Mouse (Mus musculus): ENCODE data around the gene Ovca2.

Gene Ovca2

DNA sequence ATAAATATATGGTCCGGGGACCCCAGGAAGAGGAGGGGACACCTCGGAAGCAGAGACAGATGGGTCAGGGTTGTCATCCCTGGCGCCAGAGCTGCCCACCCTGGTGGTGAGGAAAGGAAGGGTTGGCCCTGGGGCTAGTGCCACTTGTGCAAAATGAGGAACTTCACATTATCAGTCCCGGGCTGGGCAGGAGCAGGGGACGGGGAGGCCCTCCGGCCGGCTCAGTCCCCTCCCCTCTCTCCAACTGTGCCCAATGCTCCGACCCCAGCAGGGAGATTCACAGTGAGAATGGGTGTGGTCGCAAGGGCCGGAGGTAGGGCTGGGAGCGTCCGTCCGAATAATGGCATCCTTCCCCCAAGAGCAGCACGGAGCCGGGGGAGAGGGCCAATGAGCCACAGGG lies 13.9 kb downstream of the Ovca2 start:
- in situ Hi-C loops (cut with MboI; ENCODE audit: low pct_unique_long_range_greater_than_20kb in 1 of 2, low sequenced_read_pairs in 2 of 2, unreplicated experiment in 1 of 2): loop anchor here in 1 of 2 experiments (25.0 kb wide), 1 partner anchor 177 kb away; no protein-coding TSS in a partner anchor

DNA sequence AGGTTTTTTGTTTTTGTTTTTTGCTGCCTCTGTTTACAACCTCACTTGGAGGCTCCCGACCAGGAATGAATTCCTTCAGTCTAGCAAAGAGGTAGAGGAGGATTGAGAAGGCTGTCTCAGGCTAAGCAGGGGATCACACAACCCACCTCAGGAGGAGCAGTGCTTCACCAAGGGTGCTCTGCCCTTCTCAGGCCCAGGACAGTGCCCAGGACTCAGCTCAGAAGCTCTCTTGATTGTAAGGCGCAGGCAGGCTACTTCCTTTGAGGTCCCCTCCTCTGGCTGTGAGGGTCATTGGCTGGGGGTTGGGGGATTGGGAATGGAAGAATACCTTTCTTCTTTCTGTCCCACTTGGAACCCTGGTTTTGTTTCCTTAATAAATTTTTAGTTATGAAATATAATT lies 14.6 kb downstream of the Ovca2 start:
- in situ Hi-C loops (cut with MboI; ENCODE audit: low pct_unique_long_range_greater_than_20kb in 1 of 2, low sequenced_read_pairs in 2 of 2, unreplicated experiment in 1 of 2): loop anchor here in 1 of 2 experiments (25.0 kb wide), 1 partner anchor 177 kb away; no protein-coding TSS in a partner anchor

DNA sequence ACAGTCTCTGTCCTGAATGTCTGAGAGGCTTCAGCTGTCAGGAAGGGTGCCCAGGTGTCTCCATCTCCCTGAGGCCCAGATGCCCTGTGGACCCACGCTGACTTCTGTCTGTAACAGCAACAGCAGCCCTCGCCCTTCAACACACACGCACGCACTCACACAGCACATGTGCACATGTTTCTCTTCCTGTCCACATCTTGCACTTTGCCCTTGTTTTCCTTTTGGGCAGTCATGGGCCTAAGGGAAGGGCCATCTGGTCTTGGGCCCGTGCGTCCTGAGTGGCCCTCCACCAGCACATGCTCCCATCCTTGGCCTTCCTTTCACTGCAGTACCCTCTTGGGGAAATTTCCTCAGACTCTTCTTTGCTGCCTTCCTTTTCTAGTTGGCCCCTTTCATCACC lies 15.3 kb downstream of the Ovca2 start:
- in situ Hi-C loops (cut with MboI; ENCODE audit: low pct_unique_long_range_greater_than_20kb in 1 of 2, low sequenced_read_pairs in 2 of 2, unreplicated experiment in 1 of 2): loop anchor here in 1 of 2 experiments (25.0 kb wide), 1 partner anchor 176 kb away; no protein-coding TSS in a partner anchor

DNA sequence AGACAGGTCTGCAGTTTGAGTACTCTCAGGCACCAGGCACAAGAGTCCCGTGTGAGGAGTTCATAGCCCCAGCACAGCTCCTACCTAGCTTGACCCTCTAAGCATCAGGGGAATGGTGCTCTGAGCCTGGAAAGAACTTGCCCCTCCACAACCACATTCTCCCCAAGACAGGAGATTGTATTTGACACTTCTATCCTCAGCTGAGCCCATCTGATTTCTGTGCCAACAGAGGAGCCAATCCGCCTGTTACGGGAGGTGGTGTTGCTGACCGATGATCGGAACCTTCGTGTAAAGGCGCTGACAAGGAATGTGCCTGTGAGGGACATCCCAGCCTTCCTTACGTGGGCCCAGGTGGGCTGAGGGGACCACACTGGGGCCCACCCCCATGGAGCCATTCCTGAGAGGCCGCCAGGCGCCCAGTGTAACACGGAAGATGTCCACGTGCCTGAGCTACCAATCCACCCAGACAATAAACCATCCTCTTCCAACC lies 16.0 kb downstream of the Ovca2 start:
- in situ Hi-C loops (cut with MboI; ENCODE audit: low pct_unique_long_range_greater_than_20kb in 1 of 2, low sequenced_read_pairs in 2 of 2, unreplicated experiment in 1 of 2): loop anchor here in 1 of 2 experiments (25.0 kb wide), 1 partner anchor 175 kb away; no protein-coding TSS in a partner anchor

DNA sequence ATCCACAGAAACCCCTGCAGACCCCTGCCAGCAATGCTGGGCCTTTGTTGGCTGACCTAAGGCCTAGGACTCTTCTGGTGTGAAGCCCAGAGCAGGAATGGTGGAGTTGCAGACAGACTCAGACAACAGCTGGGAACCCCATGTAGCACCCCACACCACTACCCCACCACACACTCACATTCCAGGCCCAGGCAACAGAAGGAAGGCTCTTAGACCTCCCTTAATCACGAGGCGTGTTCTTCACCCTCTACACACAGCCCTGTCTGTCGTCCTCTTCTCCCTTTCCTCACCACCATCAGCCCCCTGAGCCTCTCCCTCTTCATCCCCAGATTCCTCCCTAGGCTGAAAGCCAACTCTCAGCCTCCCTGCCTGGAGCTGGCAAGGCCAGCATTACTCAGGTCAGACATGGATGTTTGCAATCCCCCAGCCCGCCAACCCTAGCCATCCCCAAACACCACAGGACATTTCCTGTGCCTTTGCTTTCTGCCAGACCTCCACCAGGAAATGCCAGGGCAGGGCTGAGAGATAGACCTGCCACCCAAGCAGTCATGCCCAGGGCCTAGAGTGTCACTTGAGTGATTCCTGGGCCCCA lies 17.1 kb downstream of the Ovca2 start:
- in situ Hi-C loops (cut with MboI; ENCODE audit: low pct_unique_long_range_greater_than_20kb in 1 of 2, low sequenced_read_pairs in 2 of 2, unreplicated experiment in 1 of 2): loop anchor here in 1 of 2 experiments (25.0 kb wide), 1 partner anchor 174 kb away; no protein-coding TSS in a partner anchor

DNA sequence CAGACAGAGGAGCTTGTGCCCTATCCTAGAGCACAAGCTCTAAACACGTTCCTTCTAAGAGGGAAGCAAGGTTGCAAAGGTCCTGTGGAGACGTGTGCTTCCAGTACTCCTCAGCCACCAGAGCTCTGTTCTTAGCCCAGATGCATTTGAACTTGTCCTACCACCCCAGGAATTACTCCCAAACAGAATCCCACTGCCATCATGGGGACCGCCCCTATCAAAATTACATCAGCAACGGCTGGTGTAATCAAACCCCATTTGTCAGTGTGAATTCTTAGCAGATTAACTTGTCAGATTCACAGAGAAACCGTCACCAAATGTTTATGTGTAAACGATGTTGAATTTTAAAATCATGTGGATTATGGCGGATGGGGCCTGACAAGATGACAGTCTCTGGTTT lies 17.7 kb downstream of the Ovca2 start:
- in situ Hi-C loops (cut with MboI; ENCODE audit: low pct_unique_long_range_greater_than_20kb in 1 of 2, low sequenced_read_pairs in 2 of 2, unreplicated experiment in 1 of 2): loop anchor here in 1 of 2 experiments (25.0 kb wide), 1 partner anchor 174 kb away; no protein-coding TSS in a partner anchor

DNA sequence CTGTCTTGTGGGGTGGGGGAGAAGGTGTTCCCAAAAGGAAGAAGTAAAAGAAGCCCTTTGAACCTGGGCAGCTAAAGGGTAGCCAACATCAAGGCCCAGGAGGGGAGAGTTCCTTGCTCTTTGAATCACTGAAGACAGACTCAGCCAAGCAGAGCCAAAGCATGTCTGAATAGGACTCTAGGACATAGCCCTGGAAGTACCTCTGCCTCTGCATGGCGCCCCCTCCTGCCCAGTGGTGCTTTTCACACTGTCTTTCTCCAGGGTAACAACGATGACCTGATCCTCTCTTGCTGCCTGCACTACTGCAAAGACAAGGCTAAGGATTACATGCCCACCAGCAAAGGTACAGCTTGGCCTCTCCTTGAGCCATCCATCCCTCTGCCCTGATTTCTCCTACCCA lies 19.1 kb downstream of the Ovca2 start:
- in situ Hi-C loops (cut with MboI; ENCODE audit: low pct_unique_long_range_greater_than_20kb in 1 of 2, low sequenced_read_pairs in 2 of 2, unreplicated experiment in 1 of 2): loop anchor here (10.0 to 25.0 kb wide), 2 partner anchors 172 to 175 kb away; no protein-coding TSS in a partner anchor

DNA sequence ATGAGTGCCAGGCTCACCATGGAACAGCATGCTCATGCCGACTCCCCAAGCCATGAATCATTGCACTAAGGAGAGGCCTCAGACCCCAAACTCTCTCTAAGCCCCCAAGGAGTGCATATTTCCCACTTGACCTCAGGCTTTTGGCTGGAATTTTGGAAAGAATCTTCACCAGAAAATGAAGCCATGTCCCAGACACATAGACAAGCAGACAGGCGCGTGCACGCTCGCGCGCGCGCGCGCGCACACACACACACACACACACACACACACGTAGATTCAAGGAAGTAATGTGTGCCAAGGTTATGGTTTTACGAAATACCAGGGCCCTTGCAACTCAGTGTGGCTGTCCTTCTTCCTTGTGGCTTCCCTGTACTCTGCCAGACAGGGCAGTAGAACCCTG lies 20.2 kb downstream of the Ovca2 start:
- in situ Hi-C loops (cut with MboI; ENCODE audit: low pct_unique_long_range_greater_than_20kb in 1 of 2, low sequenced_read_pairs in 2 of 2, unreplicated experiment in 1 of 2): loop anchor here (10.0 to 25.0 kb wide), 2 partner anchors 171 to 174 kb away; no protein-coding TSS in a partner anchor

DNA sequence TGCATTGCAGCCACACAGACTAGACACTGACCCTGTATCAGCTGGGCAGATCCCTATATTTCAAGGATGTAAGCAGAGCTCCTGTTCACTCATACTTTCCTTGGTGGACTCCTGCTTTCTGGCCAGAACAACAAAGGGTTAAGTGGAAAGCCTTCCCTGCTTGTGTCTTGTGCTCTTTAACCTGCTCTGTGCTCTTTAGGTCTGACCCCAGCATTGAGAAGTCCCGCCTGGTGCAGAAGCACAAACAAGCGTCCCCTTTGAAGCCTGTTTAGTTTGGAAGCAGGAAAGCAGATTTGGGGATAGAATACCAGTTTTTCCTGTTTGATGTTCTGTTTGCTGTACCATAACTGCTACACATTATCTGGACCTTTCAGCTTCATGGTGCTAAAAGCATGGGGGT lies 20.7 kb downstream of the Ovca2 start:
- in situ Hi-C loops (cut with MboI; ENCODE audit: low pct_unique_long_range_greater_than_20kb in 1 of 2, low sequenced_read_pairs in 2 of 2, unreplicated experiment in 1 of 2): loop anchor here (10.0 to 25.0 kb wide), 2 partner anchors 171 to 173 kb away; no protein-coding TSS in a partner anchor

DNA sequence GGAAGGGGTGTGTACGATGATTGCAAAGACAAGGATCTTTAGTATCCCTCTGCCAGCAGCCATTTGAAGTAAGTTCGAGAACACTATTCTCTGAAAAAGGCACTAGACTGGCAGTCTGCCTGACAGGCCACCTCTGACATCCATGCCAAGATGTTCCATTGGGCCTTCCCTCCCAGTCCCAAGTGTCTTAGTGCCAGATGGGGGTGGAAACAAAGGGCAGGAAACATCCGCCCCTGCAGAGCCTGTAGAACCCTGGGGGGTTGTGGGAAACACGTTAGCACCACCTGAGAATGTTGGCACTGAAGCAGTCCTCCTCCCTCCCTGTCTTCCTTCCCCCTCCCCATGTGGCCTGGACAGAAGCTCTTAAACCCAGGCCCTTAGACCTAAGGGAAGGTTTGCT lies 21.6 kb downstream of the Ovca2 start:
- in situ Hi-C loops (cut with MboI; ENCODE audit: low pct_unique_long_range_greater_than_20kb in 1 of 2, low sequenced_read_pairs in 2 of 2, unreplicated experiment in 1 of 2): loop anchor here (10.0 to 25.0 kb wide), 2 partner anchors 170 to 172 kb away; no protein-coding TSS in a partner anchor

DNA sequence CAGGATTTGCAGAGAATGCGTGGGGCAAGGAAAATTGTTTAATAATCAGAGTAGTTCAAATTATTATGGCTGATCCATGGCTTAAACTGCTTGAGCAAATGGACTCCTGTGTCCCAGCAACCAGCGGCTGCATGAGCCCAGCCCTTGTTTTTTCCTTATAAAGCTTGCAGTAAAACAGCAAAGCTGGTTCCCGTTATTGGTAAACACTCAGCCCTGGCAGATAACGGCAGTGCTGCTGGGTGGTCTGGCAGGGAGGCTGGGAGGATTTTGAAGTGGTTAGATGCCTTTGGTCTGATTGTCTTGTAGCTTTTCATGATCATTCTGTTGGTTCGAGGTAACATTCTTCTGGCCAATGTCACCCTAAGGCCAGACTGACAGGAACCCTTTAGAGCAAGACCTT lies 22.2 kb downstream of the Ovca2 start:
- in situ Hi-C loops (cut with MboI; ENCODE audit: low pct_unique_long_range_greater_than_20kb in 1 of 2, low sequenced_read_pairs in 2 of 2, unreplicated experiment in 1 of 2): loop anchor here (10.0 to 25.0 kb wide), 2 partner anchors 169 to 172 kb away; no protein-coding TSS in a partner anchor

DNA sequence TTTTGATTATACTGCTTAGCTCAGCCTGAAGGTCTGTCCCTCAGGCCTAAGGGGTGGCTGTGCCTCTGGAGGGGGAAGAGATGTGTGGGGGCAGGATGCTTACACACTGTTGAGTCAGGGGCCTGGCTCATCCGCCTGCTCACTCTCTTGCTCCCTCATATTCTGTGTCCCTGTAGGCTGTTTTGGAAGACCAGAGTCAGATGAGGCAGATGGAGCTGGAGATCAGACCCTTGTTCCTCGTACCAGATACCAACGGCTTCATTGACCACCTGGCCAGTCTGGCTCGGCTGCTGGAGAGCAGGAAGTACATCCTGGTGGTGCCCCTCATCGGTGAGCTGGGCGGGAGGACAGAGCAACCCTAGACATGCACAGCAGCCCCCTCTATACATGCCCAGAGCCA lies 22.6 kb downstream of the Ovca2 start:
- in situ Hi-C loops (cut with MboI; ENCODE audit: low pct_unique_long_range_greater_than_20kb in 1 of 2, low sequenced_read_pairs in 2 of 2, unreplicated experiment in 1 of 2): loop anchor here (10.0 to 25.0 kb wide), 2 partner anchors 169 to 171 kb away; no protein-coding TSS in a partner anchor

DNA sequence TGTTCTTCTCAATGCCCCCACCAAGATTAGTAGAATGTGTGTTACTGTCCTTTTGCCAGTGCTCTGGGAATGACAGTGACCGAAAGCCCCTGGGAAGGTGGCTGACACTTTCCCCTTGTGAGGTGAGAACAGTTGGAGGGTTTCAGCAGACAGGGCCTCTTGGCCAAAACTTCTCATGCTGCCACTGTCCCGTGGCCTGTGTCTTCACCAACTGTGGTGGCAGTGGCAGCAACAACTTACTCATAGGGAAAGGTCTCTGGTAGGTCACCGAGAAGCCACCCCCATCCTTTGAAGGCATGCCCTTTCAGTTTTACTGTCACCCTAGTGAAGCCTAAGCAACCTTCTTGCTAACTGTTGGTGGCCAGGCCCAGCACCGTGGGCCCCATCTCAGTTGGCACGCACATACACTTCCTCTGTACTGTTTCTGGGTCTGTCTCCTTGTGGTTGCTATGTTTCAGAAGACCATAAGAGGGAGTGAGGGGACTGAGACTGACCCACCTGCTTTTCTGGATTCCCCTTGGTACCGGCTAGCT lies 24.5 kb downstream of the Ovca2 start:
- in situ Hi-C loops (cut with MboI; ENCODE audit: low pct_unique_long_range_greater_than_20kb in 1 of 2, low sequenced_read_pairs in 2 of 2, unreplicated experiment in 1 of 2): loop anchor here (10.0 to 25.0 kb wide), 2 partner anchors 167 to 169 kb away; no protein-coding TSS in a partner anchor

DNA sequence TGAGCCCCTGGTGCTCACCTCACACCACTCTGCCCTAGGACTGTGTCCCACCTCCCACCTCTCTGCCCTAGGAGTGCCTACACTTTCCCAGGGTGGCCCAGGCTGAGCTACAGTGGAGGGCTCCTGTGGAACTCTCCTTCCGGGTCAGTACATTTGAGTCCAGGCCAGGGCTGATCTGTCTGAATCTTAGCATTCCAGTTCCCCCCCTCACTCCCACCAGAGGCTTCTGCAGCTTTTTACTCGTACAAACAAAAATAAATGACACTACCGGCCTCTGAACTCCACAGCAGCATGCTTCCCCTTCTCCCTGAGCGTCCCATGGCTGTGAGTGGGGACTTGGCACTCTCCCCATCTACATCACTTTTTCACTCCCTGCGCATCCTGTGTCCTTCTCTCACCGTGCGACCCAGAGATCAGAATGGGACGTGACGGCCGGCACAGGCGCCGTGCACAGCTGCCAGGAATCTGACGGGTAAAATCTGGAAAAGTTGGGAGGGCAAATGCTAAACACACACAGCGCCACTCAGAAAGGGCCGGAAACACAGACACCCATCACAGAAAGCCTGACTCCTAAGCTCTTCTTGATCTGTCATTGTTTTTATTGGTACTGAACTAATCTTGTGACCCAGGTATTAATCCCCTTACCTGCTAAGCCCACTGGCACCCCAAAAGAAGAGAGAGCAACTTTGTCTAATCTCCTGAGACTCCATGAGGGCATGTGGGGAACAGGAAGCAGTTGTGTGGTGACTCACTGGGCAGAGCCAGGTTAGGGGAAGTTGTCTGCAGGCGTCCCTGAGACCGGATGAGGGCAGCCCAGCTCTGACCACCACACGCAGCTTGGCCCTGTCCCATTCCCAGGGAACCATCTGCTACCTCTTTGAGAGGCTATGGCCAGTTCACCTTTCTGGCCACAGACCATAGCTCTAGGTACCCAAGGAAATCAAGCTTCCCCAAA lies 25.8 kb downstream of the Ovca2 start:
- in situ Hi-C loops (cut with MboI; ENCODE audit: low pct_unique_long_range_greater_than_20kb in 1 of 2, low sequenced_read_pairs in 2 of 2, unreplicated experiment in 1 of 2): loop anchor here (10.0 to 25.0 kb wide), 2 partner anchors 166 to 168 kb away; no protein-coding TSS in a partner anchor

DNA sequence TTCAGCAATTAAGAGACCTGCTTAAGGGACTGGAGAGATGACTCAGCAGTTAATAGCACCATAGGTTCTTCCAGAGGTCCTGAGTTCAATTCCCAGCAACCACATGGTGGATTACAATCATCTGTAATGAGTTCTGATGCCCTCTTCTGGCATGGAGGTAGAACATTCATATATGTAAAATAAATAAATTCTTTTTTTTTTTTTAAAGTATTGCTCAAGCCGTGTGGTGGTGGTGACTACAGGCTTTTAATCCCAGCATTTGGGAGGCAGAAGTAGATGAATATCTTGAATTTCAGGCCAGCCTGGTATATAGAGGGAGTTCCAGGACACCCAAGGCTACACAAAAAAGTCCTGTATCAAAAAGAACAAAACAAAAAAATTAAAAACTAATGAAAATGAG lies 28.3 kb downstream of the Ovca2 start:
- in situ Hi-C loops (cut with MboI; ENCODE audit: low pct_unique_long_range_greater_than_20kb in 1 of 2, low sequenced_read_pairs in 2 of 2, unreplicated experiment in 1 of 2): loop anchor here (10.0 to 25.0 kb wide), 2 partner anchors 163 to 166 kb away; no protein-coding TSS in a partner anchor

DNA sequence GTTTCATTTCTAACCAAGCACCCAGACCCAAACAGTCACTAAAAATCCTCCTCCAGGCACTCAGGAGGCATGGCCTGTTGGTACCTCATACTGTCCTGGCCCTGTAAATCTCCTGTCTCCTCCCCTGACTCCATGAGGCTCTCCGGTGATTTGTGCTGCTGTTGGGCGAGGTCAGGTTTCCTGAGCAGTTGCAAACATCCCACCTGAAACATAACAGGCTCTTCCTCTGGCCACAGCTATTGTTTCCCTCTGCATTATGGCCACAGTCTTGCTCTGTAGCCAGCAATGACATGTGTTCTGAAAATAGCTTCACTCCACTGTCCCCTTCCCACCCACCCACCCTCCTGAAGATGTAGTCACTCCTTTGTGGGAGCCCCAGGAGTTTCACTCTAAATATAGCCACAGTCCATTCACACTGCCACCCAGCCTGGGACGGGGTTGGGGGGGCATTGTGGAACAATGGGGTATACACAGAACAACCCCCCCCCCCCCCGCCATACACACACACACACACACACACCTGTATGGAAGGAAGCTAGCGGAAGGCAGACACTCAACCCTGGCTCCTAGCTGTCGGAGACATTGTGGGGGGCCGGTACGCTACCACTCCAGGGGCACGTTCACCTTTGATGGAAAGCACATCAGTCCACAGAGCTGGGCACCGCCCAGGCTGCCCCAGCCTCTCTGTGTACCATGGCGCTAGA lies 30.2 kb downstream of the Ovca2 start:
- in situ Hi-C loops (cut with MboI; ENCODE audit: low pct_unique_long_range_greater_than_20kb in 1 of 2, low sequenced_read_pairs in 2 of 2, unreplicated experiment in 1 of 2): no loop called here

DNA sequence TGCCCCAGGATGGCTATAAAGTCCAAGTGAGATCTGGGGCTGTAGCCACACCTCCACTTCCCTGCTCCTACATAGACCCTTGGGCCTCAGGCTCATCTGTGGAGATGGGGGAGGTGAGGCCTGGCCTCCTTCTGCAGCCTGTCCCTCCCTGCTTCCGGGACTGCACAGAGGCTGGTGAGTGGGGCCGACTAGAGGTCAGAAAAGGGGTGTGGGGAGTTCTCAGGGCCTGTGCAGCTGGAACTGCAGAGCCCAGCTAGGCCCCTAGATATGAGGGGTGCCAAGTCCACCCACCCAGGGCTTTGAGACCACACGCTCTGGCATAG lies 30.8 kb downstream of the Ovca2 start:
- in situ Hi-C loops (cut with MboI; ENCODE audit: low pct_unique_long_range_greater_than_20kb in 1 of 2, low sequenced_read_pairs in 2 of 2, unreplicated experiment in 1 of 2): no loop called here
